Mouse (Mus musculus) erythroblast, embryonic 14.5 days (primary cell): Measurements from ENCODE around the gene Szt2.

ENCODE experiments used
- GATA1 ChIP-seq: IDR thresholded peaks from 2 replicates; pipeline ENCODE4 v1.6.1; 2012; ENCODE audit warnings: low read length, inconsistent platforms, mixed read lengths
- TAL1 ChIP-seq: IDR thresholded peaks from 3 replicates; pipeline ENCODE4 v1.6.1; 2012; ENCODE audit warnings: low read length, inconsistent platforms, mixed read lengths

DNA sequence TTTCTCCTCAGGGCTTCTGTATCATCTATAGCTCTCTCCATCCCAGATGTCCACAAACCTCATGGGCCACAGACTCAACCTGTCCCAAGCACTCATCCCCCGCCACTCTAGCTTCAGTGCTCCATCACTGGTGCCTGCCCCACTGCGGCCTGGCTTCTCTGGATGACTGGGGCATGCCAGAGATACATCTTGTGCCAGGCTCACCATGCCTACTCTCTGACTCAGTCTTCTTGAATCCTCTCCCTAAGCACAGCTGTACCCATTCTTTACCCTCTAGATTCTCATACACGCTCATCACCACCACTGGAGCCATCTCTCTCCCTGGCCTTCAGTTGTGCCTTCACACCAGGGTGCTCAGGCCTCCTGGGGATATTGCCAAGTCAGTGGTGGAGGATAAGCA is 45.1 kb downstream of the Szt2 start:
- TF ChIP-seq TAL1: no peak
- no peak for TF ChIP-seq GATA1
